Mouse (Mus musculus) embryonic facial prominence, embryonic 11.5 days (tissue): ENCODE data around the gene Fasl. TPM values are rescaled to one million over a fixed set of nuclear protein-coding genes. Genes with fewer than 3 reads are reported as not detected.

ENCODE experiments used
- ATAC-seq: fragments of 200-750 bp; cut with Nextera tagmentation; replicated peaks from 2 replicates; pipeline ENCODE4 v1.8.0; 2017; ENCODE audit warnings: low read depth; ENCODE audit not compliant: insufficient number of reproducible peaks, low FRiP score, low TSS enrichment
- DNase-seq: peaks from one replicate; pipeline ENCODE4 v3.0.0-alpha.2; 2015; ENCODE audit warnings: low spot score
- H3K27ac ChIP-seq: fragments of 300-500 bp; sonication (generic); replicated peaks from 2 replicates; pipeline ENCODE4 v1.5.1; 2014; ENCODE audit warnings: mild to moderate bottlenecking, low read depth, low read length, control low read depth
- H3K27me3 ChIP-seq: fragments of 300-500 bp; sonication (generic); 2 replicates; pipeline ENCODE4 v1.6.1; 2014; ENCODE audit warnings: mild to moderate bottlenecking, low read length, moderate library complexity, mixed read lengths; ENCODE audit not compliant: control insufficient read depth, insufficient read depth
- H3K36me3 ChIP-seq: fragments of 300-500 bp; sonication (generic); replicated peaks from 2 replicates; pipeline ENCODE4 v1.6.1; 2014; ENCODE audit warnings: low read depth, mild to moderate bottlenecking, low read length, moderate library complexity, mixed read lengths; ENCODE audit not compliant: control insufficient read depth, insufficient read depth
- H3K4me1 ChIP-seq: fragments of 300-500 bp; sonication (generic); 2 replicates; pipeline ENCODE4 v1.6.1; 2014; ENCODE audit warnings: low read length, mixed read lengths; ENCODE audit not compliant: control insufficient read depth, insufficient read depth
- H3K4me2 ChIP-seq: fragments of 300-500 bp; sonication (generic); 2 replicates; pipeline ENCODE4 v1.6.1; 2014; ENCODE audit warnings: low read depth, mild to moderate bottlenecking, control low read depth, low read length, moderate library complexity
- H3K4me3 ChIP-seq: fragments of 300-500 bp; sonication (generic); 2 replicates; pipeline ENCODE4 v1.5.1; 2014; ENCODE audit warnings: low read depth, low read length, control low read depth
- H3K9ac ChIP-seq: fragments of 300-500 bp; sonication (generic); replicated peaks from 2 replicates; pipeline ENCODE4 v1.6.1; 2014; ENCODE audit warnings: mild to moderate bottlenecking, control low read depth, low read length
- H3K9me3 ChIP-seq: fragments of 300-500 bp; sonication (generic); replicated peaks from 2 replicates; pipeline ENCODE4 v1.6.1; 2016; ENCODE audit warnings: mild to moderate bottlenecking, low read length, inconsistent platforms, mixed read lengths; ENCODE audit not compliant: control insufficient read depth
- WGBS: fragments of 180-500 bp; shearing (Covaris S2); extraction: QIAGEN DNeasy Blood & Tissue Kit; methylation state at CpG from one replicate; pipeline ENCODE4 v1.1.7; 2014; 5-methylcytosine and 5-hydroxymethylcytosine counted together
- polyA plus RNA-seq: library from polyadenylated mRNA; unstranded; fragments of >200 nt; fragmentation: Nextera tagmentation; extraction: Ambion mirVana; gene quantifications from 2 replicates; pipeline ENCODE4 v1.2.1, GENCODE M21; 2014

The Fasl gene
- polyA plus RNA-seq, 1 experiment from 2014 or later = not detected

GRCm38 (mm10) chr1:161742481-161743267, 45.6 kb downstream of the Fasl start:
- no peaks in the 10 kb centered on the region for H3K27me3 ChIP-seq
- H3K9me3 ChIP-seq = no peaks in the 10 kb centered on the region
- no peaks in the 10 kb centered on the region for H3K36me3 ChIP-seq
- 88% methylated on average over 16 of the region's 16 CpGs for WGBS
- ATAC-seq (no peak), DNase-seq (no peak)
- no peak overlapping the region for H3K27ac ChIP-seq
- H3K4me1 ChIP-seq = no peaks in the 10 kb centered on the region
- no peak overlapping the region for H3K9ac ChIP-seq
- H3K4me2 ChIP-seq = no peak overlapping the region
- H3K4me3 ChIP-seq = no peak overlapping the region

GRCm38 (mm10) chr1:161736848-161737247, 51.4 kb downstream of the Fasl start:
- no peak overlapping the region for H3K9ac ChIP-seq
- H3K27me3 ChIP-seq = no peaks in the 10 kb centered on the region
- no peaks in the 10 kb centered on the region for H3K9me3 ChIP-seq
- 5% methylated on average over 3 of the region's 3 CpGs for WGBS
- ATAC-seq (no peak), DNase-seq (peak; percentile 68)
- no peaks in the 10 kb centered on the region for H3K4me1 ChIP-seq
- no peak overlapping the region for H3K27ac ChIP-seq
- no peak overlapping the region for H3K4me3 ChIP-seq
- H3K4me2 ChIP-seq = no peak overlapping the region
- no peaks in the 10 kb centered on the region for H3K36me3 ChIP-seq

DNA sequence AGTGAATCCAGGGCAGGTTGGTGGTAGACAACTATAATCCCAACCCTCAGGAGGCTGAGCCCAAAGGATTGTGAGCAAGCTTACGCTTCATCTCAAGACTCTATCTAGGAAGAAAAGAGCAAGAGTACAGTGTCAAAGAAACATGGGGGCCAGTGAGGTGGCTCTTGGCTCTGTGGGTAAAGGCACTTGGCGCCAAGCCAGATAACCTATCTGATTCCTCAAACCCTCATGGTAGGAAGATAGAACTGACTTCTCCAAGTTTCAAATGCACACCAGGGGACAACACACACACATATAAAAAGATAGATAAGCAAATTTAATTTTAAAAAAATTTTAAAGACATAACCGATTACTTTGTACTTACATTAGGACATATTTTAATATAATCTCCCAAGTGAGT, 52.0 kb downstream of the Fasl start:
- Histone ChIP-seq H3K9me3 (no peaks in the 10 kb centered on the region), H3K27ac (no peak overlapping the region), H3K4me3 (no peak overlapping the region), H3K4me1 (no peaks in the 10 kb centered on the region), H3K4me2 (no peak overlapping the region), H3K36me3 (no peaks in the 10 kb centered on the region), H3K27me3 (no peaks in the 10 kb centered on the region), H3K9ac (no peak overlapping the region)
- DNase-seq (no peak), ATAC-seq (no peak)
- WGBS = 89% methylated on average over 3 of the region's 3 CpGs

DNA sequence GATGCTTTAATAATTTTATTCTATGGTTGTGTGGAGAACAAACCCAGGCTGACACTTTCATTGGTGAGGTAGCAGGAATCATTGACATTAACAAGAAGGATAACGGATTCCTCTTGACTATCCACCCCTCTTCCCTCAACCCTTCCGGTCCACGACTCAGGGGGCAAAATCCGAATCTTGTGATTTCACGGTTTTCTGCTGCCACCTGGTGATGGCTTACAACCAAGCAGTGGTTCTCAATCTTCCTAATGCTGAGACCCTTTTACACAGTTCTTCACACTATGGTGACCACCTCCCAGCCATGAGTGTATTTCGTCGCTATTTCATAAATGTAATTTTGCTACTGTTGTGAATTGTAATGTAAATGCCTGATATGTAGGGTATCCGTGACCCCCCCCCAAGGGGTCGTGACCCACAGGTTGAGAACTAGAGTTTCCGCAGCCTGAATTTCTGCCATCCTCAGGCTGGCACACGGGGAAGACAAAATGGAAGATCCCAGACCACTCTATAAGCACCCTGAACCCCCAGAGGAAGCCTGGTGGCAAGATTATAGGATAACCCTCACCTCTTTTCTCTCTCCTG, 52.7 kb downstream of the Fasl start:
- Histone ChIP-seq H3K9me3 (no peaks in the 10 kb centered on the region), H3K4me2 (no peak overlapping the region), H3K9ac (no peak overlapping the region), H3K27me3 (no peaks in the 10 kb centered on the region), H3K27ac (no peak overlapping the region), H3K4me3 (no peak overlapping the region), H3K4me1 (no peaks in the 10 kb centered on the region), H3K36me3 (no peaks in the 10 kb centered on the region)
- WGBS = 60% methylated on average over 11 of the region's 11 CpGs
- DNase-seq (peak; percentile 61), ATAC-seq (no peak)

GRCm38 (mm10) chr1:161734741-161735211, 53.5 kb downstream of the Fasl start:
- WGBS = 78% methylated on average over 14 of the region's 14 CpGs
- Histone ChIP-seq H3K4me1 (no peaks in the 10 kb centered on the region), H3K27ac (no peak overlapping the region), H3K4me3 (no peak overlapping the region), H3K9me3 (no peaks in the 10 kb centered on the region), H3K4me2 (no peak overlapping the region), H3K9ac (no peak overlapping the region), H3K27me3 (no peaks in the 10 kb centered on the region), H3K36me3 (no peaks in the 10 kb centered on the region)
- ATAC-seq (no peak), DNase-seq (no peak)

DNA sequence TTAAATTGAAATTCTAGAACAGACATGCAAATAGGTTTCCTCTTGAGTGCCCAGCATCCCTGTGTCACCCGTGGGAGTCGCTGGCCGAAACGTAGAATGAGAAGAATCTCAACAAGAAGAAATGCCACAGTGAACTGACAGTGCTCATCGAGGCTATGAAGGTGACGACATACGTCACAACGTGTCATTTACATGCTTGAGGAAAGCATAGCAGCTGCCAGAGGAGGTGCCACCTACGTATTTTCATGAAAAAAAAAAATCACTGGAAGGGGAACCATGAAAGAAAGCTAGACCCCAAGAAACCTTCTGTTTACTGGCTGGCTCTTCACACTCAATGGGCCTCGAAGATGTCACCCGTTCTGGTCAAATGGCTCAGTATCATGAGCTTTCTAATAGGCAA, 54.0 kb downstream of the Fasl start:
- H3K4me1 ChIP-seq = no peaks in the 10 kb centered on the region
- ATAC-seq (no peak), DNase-seq (no peak)
- no peaks in the 10 kb centered on the region for H3K9me3 ChIP-seq
- H3K4me2 ChIP-seq = no peak overlapping the region
- H3K9ac ChIP-seq = no peak overlapping the region
- H3K27ac ChIP-seq = no peak overlapping the region
- no peak overlapping the region for H3K4me3 ChIP-seq
- no peaks in the 10 kb centered on the region for H3K36me3 ChIP-seq
- H3K27me3 ChIP-seq = no peaks in the 10 kb centered on the region
- 87% methylated on average over 11 of the region's 11 CpGs for WGBS

Other genes with a start within 250 kb of the Fasl start
- 30.3 and 30.5 TPM in 2 replicates for gene Suco, start 88.2 kb upstream of the Fasl start, polyA plus RNA-seq
- 37.5 and 41.4 TPM in 2 replicates for gene Pigc, start 180.7 kb upstream of the Fasl start, polyA plus RNA-seq
- gene 4930558K02Rik, start 191.1 kb upstream of the Fasl start, polyA plus RNA-seq = not detected in 2 replicates